Mouse (Mus musculus) E14TG2a.4 (cell line): ENCODE data around the gene Gsta2.
"Not testable (repeated sequence)": the region's sequence is repeated elsewhere in the genome, so short reads cannot be mapped to it uniquely, and the experiment has no call there.

ENCODE experiments used
- H3K27me3 ChIP-seq: 2 replicates; pipeline ENCODE4 v1.6.1; 2014; ENCODE audit warnings: low read length, control low read depth; ENCODE audit not compliant: insufficient read depth
- H3K36me3 ChIP-seq: 2 replicates; pipeline ENCODE4 v1.6.1; 2014; ENCODE audit warnings: low read length, control low read depth; ENCODE audit not compliant: insufficient read depth
- H3K4me1 ChIP-seq: replicated peaks from 2 replicates; pipeline ENCODE4 v1.6.1; 2014; ENCODE audit warnings: low read depth, low read length, control low read depth
- H3K4me3 ChIP-seq: replicated peaks from 2 replicates; pipeline ENCODE4 v1.5.1; 2014; ENCODE audit warnings: mild to moderate bottlenecking, low read length
- H3K9me3 ChIP-seq: 2 replicates; pipeline ENCODE4 v1.6.1; 2014; ENCODE audit warnings: low read length, control low read depth
- CTCF ChIP-seq: conservative IDR thresholded peaks from 2 replicates; pipeline ENCODE4 v1.5.1; 2014; ENCODE audit warnings: low read length
- NANOG ChIP-seq: IDR thresholded peaks from 2 replicates; pipeline ENCODE4 v1.6.1; 2014; ENCODE audit warnings: borderline replicate concordance, low read length, mixed read lengths
- POU5F1 ChIP-seq: IDR thresholded peaks from 2 replicates; pipeline ENCODE4 v1.6.1; 2014; ENCODE audit warnings: low read length, borderline replicate concordance

Gsta2 gene

DNA sequence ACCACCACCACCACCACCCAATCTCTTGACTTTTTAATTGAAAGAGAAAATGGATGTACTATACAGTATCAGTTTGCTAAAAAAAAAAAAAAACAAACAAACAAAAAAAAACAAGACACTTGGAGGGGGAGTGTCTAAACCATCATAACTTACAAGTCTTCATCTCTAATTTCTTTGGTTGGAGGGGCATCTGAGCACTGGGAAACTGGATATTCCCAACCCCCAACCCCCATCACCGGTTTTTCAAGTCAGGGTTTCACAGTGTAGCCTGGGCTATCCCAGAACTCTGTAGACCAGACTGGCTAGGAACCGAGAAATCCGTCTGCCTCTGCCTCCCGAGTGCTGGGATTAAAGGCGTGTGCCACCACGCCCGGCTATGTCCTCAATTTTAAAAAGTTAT is 14.2 kb upstream of the Gsta2 start:
- no peaks in the 10 kb centered on the region for H3K27me3 ChIP-seq
- no peaks in the 10 kb centered on the region for H3K9me3 ChIP-seq
- H3K4me1 ChIP-seq, result peaks cover 78% of the 10 kb centered on the region
- no peaks in the 10 kb centered on the region for H3K36me3 ChIP-seq
- TF ChIP-seq CTCF (no peak), POU5F1 (no peak), NANOG (no peak)
- peak overlapping the region; percentile 82 for H3K4me3 ChIP-seq

DNA sequence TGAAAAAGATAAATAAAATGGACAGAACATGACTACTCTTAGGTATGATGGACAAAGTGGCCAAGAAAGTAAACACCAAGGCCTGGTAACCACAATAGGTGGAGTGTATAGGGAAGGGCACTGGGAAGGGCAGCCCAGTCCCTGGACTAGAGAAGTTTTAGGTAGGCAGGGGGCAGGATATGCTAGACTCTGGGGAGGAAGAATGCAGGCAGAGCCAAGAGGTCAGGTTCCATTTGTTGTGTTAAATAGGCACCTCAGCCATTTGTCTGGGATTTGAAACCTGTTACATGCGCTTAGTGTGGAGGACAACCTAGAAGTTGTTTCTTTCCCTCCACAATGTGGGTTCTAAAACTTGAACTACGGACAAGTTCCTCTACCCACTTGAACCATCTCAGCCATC is 13.8 kb upstream of the Gsta2 start:
- peaks cover 76% of the 10 kb centered on the region for H3K4me1 ChIP-seq
- no peaks in the 10 kb centered on the region for H3K27me3 ChIP-seq
- no peak for TF ChIP-seq NANOG
- no peaks in the 10 kb centered on the region for H3K9me3 ChIP-seq
- no peaks in the 10 kb centered on the region for H3K36me3 ChIP-seq
- peak overlapping the region; percentile 82 for H3K4me3 ChIP-seq

DNA sequence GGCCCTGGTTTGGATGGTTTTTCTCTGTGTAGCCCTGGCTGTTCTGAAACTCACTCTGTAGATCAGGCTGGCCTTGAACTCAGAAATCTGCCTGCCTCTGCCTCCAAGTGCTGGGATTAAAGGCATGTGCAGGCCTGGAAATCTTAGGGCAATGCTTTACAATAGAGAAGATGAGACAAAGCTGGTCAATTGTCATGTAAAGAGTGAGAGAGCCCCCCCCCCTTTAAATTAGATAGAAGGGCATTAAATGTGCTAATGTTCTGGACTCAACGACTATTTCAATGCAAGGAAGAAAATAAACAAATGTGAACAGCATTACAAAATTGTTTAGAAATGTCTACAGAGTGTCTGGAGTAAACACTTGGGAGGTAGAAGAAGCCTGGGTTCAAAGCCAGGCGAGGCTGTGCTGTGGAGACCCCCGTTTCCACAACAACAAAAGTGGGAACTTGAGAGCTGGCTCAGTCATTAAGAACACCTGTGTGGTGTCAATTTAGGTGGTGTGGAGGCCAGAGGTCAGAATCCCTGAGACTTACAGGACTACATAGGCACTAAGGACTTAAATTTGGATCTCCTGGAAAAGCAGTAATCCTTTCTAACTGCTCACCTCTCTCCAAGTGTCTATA is 13.2 kb upstream of the Gsta2 start:
- Histone ChIP-seq H3K36me3 (no peaks in the 10 kb centered on the region), H3K4me3 (peak overlapping the region; percentile 82), H3K4me1 (peaks cover 76% of the 10 kb centered on the region), H3K9me3 (no peaks in the 10 kb centered on the region), H3K27me3 (no peaks in the 10 kb centered on the region)
- no peak for TF ChIP-seq NANOG
- TF ChIP-seq CTCF, result no peak
- TF ChIP-seq POU5F1, result peak; percentile 68; the same call in 1 of the 2 replicates

DNA sequence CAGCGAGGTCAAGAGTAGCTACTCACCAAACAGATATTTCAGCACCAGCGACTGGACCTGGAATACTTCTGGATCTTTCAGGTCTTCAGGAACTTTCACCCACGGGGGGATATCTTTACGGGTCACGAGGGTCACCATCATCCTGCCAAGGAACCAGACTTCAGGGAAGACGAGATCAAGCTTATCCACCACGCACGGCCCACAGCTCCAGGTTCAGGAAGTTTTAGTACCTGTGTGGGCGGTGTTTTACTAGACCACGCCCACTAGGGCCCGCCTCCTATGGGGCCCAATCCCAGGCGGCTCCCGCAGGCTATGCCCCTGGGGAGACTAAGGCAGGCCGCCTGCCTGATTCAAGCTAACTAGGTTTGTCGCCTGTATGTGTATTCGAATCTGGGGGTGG is 12.4 kb upstream of the Gsta2 start, which contains the start of gene Dppa5a:
Gene Dppa5a (minus strand): TSS at position 219 of the 400 bp plus-strand sequence.
- H3K4me3 ChIP-seq, result peak within 1 kb of the TSS; percentile 82
- not testable (repeated sequence) for H3K27me3 ChIP-seq, H3K36me3 ChIP-seq

DNA sequence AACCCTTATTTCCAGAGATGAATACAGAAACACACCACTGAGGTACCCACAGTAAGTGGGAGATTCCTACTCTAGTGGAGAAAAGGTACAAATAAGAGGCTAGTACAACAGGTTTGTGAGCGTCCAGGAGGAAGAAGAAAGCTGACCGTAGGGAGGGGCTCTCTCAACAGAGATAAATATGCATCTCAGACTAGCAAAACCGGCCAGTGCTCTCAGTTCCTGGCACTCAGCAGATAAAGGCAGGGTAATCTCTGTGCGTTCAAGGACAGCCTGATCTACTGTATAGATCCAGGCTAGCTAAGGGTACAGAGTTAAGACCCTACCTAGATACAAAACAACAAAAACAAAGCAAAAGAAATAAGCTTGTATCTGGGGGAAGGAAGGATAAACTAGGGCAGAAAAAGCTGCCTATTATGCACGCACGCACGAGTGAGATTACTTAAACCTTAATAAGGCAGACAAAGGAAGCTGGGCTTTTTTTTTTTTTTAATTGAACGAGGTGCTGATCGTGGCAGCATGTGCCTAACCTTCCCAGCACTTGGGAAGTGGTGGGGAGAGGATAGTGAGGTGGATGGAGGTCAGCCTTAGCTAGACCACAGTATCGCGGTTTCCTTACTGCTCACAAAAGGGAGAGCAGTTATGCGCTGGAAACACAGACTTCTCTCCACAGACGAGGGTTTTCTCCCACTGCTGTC is 10.4 kb upstream of the Gsta2 start:
- H3K4me1 ChIP-seq, result peaks cover 76% of the 10 kb centered on the region
- H3K27me3 ChIP-seq, result no peaks in the 10 kb centered on the region
- no peaks in the 10 kb centered on the region for H3K36me3 ChIP-seq
- TF ChIP-seq NANOG (no peak), POU5F1 (no peak), CTCF (no peak)
- peak overlapping the region; percentile 68 for H3K4me3 ChIP-seq
- H3K9me3 ChIP-seq, result no peaks in the 10 kb centered on the region

More for the DNA sequence above, 12.4 kb upstream of the Gsta2 start, which contains the start of gene Dppa5a:
- H3K4me1 ChIP-seq, result peaks cover 76% of the 10 kb centered on the region
- H3K9me3 ChIP-seq, result not testable (repeated sequence)

DNA sequence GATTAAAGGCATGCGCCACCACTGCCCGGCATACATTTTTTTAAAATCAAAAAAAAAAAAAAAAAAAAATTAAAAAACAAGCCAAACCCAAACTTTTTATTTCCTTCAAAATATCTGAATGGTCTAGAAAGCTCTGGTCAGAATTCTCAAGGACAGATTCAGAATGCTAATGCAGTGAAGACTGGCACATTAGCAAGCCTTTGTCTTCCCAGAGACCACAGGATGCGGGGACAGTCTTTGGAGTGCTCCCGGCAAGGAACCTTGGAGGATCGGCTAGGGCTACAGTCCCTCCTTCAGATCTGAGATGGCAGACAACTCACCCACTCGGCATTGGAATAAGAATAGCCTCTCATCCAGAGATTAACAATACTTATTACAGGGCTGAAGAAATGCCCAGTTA is 9.1 kb upstream of the Gsta2 start:
- no peaks in the 10 kb centered on the region for H3K36me3 ChIP-seq
- TF ChIP-seq POU5F1, result peak; percentile 83
- no peak for TF ChIP-seq CTCF
- TF ChIP-seq NANOG, result peak; percentile 80
- peaks cover 76% of the 10 kb centered on the region for H3K4me1 ChIP-seq
- H3K27me3 ChIP-seq, result no peaks in the 10 kb centered on the region
- no peaks in the 10 kb centered on the region for H3K9me3 ChIP-seq
- peak overlapping the region; percentile 68 for H3K4me3 ChIP-seq

DNA sequence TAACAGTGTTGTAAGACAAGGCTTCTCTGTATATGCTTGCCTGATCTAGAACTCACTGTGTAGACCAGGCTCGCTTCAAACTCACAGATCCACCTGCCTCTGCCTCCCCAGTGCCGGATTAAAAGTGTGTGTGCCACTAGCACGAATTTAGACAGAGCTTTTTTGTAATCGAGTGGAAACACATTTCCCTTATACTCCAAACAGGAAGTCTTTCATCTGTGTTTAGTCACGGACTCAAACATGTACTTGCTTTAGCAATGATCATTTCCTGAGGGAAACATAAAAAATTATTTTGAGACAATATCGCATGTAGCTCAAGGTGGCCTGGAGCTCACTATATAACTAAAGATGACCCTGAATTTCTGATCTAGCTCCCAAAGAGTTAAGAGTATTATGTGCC is 7.8 kb upstream of the Gsta2 start:
- H3K27me3 ChIP-seq, result no peaks in the 10 kb centered on the region
- no peaks in the 10 kb centered on the region for H3K9me3 ChIP-seq
- TF ChIP-seq CTCF, result no peak
- no peak for TF ChIP-seq NANOG
- no peak for TF ChIP-seq POU5F1
- H3K4me1 ChIP-seq, result peaks cover 77% of the 10 kb centered on the region
- H3K36me3 ChIP-seq, result no peaks in the 10 kb centered on the region
- H3K4me3 ChIP-seq, result peak overlapping the region; percentile 46; the same call in 1 of the 2 replicates

DNA sequence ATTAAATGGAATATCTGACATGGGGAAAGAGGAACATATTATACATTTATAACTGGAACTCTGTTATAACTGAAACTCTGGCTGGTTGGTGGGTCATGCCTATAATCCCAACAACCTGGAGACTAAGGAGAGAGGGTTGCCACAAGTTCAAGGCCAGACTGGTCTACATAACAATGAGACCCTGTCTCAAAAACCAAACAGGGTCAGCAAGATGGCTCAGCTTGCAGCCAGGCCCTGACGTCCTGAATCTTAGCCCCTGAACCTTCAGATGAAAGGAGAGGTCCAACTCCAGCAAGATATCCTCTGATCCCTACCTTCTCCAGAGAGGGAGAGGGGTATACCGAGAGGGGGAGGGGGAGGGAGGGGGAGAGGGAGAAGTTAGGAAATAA is 4.9 kb upstream of the Gsta2 start:
- Histone ChIP-seq H3K27me3 (no peaks in the 10 kb centered on the region), H3K4me3 (peak overlapping the region; percentile 14; the same call in 1 of the 2 replicates), H3K9me3 (no peaks in the 10 kb centered on the region), H3K4me1 (peaks cover 86% of the 10 kb centered on the region), H3K36me3 (no peaks in the 10 kb centered on the region)
- TF ChIP-seq CTCF (no peak), POU5F1 (peak; percentile 71; the same call in 1 of the 2 replicates)

DNA sequence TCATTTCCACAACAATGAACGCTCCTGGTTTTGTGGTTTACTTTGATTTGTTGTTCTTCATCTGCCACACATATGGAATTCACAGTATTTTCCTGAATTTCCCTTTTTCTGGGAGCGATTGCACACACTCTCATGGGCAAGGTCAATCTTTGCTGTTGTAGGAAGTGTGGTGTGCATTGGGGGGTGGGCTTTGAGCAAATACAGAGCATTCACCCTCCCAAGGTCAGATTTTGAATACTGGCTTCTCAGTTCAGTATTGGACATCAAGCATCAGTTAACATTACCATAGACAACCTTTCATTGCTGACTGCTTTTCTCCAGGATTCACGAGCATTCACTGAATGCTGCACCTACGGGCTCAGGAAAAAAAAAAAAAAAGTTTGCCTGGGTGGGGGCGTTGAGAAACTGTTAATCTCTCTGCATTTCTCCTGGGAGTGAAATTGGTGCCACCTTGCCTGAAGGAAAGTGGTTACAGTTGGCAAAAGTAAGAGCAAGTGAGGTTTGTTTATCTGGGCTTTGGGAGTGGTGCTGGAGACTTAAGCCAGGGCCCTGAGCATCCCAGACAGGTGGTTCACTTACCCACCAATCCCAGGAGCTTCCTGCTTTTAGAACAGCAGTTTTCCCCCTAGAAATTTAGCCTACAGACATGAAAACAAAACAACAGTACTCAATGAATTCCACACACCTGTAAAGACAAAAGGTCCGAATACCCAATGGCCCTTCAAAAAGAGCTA is 4.3 kb upstream of the Gsta2 start:
- no peaks in the 10 kb centered on the region for H3K27me3 ChIP-seq
- TF ChIP-seq CTCF (no peak), POU5F1 (no peak), NANOG (peak; percentile 82)
- H3K36me3 ChIP-seq, result no peaks in the 10 kb centered on the region
- peak overlapping the region; percentile 14; the same call in 1 of the 2 replicates for H3K4me3 ChIP-seq
- H3K4me1 ChIP-seq, result peaks cover 85% of the 10 kb centered on the region
- no peaks in the 10 kb centered on the region for H3K9me3 ChIP-seq
